Mouse (Mus musculus): Measurements from ENCODE around the gene Rps6. TPM values are rescaled to one million over a fixed set of nuclear protein-coding genes. Genes with fewer than 3 reads are reported as not detected.
"Not testable (repeated sequence)": the region's sequence is repeated elsewhere in the genome, so short reads cannot be mapped to it uniquely, and the experiment has no call there.

Rps6 gene
- total RNA-seq, 2 experiments from 2014 or later, result 393 to 501 TPM

DNA sequence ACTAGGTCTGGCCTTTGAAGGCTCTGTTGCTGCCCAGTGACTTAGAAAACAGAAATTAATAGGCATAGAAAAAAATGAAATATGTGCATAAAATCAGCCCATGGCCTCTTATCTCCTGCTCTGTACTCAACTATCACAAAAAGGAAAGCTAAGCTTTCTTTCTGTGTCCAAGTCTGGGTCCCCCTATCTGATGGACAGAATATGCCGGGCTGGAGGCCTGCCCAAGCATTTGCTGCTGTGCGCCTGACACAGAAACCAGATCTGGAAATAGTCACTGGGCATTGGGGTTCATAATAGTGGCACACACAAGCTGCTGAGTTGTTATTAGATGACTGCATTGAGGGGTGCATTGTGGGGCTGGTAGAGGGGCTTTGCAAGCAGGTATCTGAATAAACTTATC is 22.3 kb upstream of the Rps6 start:
- Histone ChIP-seq H3K4me3 (no peak overlapping the region), H3K27ac (no peak overlapping the region)
- intact Hi-C loops (cut with DNase I), result no loop called here
- no peak for TF ChIP-seq CTCF (IDR thresholded peaks at IDR 0.05)
- DNase-seq, result no peak

DNA sequence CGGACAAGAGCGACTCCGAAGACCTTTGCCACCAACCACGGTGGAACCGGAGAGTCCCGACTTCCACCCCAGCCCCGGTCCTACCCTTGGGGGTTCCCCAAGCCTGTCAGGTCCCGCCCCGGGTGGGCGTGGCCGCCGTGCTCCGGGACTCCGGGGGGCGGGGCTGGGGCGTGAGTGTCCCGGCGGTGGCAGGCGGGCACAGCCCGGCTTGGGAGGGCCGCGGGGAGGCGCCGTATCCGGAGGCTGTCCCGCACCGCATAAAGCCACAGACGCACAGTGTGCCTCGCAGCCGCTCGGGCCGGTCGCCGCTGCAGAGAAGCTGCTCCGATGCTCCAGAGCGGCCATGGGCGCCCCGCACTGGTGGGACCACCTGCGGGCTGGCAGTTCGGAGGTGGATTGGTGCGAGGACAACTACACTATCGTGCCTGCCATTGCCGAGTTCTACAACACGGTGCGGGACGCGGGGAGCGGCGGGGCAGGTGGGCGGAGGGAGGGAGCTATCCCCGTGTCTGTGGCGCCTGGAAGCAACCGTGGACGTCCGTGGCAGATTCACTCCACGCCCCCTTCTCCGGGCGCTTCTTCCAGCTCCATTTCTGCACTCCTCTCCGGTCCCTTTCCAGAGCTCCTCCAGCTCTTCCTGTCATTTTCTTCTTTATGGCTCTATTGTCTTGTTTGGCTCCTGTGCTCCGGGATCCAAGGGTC is 17.1 kb upstream of the Rps6 start, which contains the start of gene Acer2:
Acer2 (plus strand) TSS at position 251 of the 702 bp plus-strand sequence.
- peak; percentile 97 for DNase-seq
- H3K4me3 ChIP-seq, result peak within 1 kb of the TSS; percentile 88
- peak within 1 kb of the TSS; percentile 84 for H3K27ac ChIP-seq
- intact Hi-C loops (cut with DNase I), result no loop called here
- peak; percentile 51 for TF ChIP-seq CTCF (IDR thresholded peaks at IDR 0.05)

DNA sequence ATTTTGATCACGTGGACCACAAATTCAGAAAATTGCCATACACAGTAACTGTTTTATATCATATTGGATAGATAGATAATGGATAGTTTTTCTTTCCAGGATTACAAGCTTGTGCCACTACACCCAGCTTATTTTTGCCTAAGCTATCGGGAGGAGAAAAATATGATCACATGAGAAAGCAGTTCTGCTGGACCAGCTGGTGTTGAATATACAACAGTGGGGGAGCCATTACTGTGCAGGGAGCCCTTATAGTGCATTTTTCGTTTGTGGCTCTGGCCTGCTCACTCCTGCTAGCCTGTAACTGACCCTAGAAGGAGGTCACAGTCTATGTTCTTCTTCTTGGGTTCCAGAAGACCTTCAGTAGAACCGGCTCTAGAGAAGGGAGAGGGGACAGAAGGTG is 15.9 kb upstream of the Rps6 start:
- no peak overlapping the region for H3K4me3 ChIP-seq
- TF ChIP-seq CTCF (IDR thresholded peaks at IDR 0.05), result no peak
- DNase-seq, result no peak
- intact Hi-C loops (cut with DNase I), result no loop called here
- no peak overlapping the region for H3K27ac ChIP-seq

DNA sequence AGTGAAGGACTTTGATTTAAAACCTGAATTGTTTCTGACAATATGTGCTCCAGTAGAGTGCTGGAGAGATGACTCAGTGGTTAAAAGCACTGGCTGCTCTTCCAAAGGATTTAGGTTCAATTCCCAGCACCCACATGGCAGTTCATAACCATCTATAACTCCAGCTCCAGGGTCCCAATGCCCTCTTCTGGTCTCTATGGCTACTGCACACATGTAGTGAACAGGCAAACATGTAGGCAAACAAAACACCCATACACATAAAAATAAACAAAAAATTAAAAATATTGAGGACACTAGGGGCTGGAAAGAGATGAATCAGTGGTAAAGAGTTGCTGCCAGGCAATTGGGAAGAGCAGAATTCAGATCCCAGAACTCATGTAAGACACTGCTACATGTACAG is 14.8 kb upstream of the Rps6 start:
- intact Hi-C loops (cut with DNase I), result no loop called here
- Histone ChIP-seq H3K4me3 (no peak overlapping the region), H3K27ac (no peak overlapping the region)
- TF ChIP-seq CTCF (IDR thresholded peaks at IDR 0.05), result 0 out of 2 replicates have a peak, but pooled peaks have one; percentile 4
- DNase-seq, result no peak

DNA sequence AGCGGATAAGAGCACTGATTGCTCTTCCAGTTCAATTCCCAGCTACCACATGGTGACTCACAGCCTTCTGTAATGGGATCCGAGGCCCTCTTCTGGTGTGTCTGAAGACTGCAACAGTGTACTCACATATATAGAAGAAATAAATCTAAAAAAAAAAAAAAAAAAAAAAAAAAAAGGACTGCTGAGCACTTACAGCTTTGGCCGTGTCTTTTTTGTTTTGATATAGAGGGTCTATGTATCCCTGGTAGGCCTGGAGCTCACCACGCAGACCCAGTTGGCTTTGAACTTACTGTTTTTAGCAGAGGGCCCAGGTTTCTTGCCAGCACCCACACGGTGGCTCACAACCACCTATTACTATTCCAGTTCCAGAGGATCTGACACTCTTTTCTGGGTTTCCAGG is 6.9 kb upstream of the Rps6 start:
- no peak overlapping the region for H3K27ac ChIP-seq
- intact Hi-C loops (cut with DNase I), result no loop called here
- no peak for TF ChIP-seq CTCF (IDR thresholded peaks at IDR 0.05)
- H3K4me3 ChIP-seq, result no peak overlapping the region
- DNase-seq, result no peak

DNA sequence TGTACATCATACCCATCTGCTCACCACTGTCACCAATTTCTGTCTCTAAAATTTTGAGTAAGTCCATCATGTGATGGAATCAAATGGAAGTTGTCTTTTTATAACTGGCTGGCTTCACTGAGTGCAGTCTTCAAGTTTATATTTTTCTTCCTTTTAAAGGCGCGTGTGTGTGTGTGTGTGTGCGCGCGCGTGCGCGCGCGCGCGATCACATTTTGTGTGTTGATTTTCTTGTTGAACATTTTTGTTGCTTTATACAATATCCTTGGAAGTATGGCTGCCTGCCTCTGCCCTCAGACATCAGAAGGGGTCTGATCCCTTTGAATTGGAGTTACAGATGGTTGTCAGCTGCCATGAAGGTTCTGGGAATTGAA is 843 bp upstream of the Rps6 start:
- Histone ChIP-seq H3K4me3 (peak overlapping the region; percentile 79), H3K27ac (peak overlapping the region; percentile 97)
- no peak for DNase-seq
- intact Hi-C loops (cut with DNase I), result loop anchor here (5.0 to 10.0 kb wide), 2 partner anchors 111 to 283 kb away; partner anchors contain the start of genes Dennd4c and Rraga
- TF ChIP-seq CTCF (IDR thresholded peaks at IDR 0.05), result no peak

DNA sequence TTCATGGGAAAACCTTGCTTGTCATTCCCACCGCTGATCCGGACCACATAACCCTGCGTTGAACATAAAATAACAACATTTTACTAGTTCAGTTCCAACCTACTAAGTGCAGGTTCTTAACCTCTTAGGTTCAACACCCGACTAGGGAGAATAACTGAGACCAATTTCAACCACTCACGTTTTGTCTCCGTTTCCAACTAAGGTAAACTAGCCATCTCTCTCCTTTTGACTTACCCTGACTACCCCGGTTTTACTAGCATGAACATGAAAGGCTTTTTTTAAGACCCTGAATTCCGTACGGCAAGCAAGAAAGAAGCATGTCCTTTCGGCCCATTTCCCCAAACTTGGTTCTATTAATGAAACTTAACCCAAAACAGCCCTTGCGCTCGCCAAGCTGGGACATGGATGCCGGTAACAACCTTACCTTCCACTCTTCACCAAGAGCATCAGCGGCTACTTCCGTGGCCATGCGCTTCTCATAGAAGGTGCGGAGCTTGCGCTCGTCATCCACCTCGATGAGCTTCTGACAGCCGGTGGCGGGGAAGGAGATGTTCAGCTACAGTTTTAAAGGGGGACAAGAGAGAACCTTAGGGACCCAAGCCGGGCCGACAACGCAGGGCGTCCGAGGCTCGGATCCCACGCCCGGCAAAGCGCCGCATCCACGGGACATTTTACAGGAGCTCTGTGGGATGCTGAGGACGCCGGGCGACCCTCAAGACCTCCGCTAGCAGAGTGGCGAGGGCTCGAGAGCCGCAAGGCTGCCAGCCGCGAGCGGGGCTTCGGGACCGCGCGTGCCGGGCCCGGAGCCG is 704 bp downstream of the Rps6 start:
- intact Hi-C loops (cut with DNase I), result loop anchor here (5.0 to 10.0 kb wide), 2 partner anchors 109 to 282 kb away; partner anchors contain the start of genes Dennd4c and Rraga
- H3K27ac ChIP-seq, result peak overlapping the region; percentile 97
- no peak for DNase-seq
- peak overlapping the region; percentile 79 for H3K4me3 ChIP-seq
- no peak for TF ChIP-seq CTCF (IDR thresholded peaks at IDR 0.05)

DNA sequence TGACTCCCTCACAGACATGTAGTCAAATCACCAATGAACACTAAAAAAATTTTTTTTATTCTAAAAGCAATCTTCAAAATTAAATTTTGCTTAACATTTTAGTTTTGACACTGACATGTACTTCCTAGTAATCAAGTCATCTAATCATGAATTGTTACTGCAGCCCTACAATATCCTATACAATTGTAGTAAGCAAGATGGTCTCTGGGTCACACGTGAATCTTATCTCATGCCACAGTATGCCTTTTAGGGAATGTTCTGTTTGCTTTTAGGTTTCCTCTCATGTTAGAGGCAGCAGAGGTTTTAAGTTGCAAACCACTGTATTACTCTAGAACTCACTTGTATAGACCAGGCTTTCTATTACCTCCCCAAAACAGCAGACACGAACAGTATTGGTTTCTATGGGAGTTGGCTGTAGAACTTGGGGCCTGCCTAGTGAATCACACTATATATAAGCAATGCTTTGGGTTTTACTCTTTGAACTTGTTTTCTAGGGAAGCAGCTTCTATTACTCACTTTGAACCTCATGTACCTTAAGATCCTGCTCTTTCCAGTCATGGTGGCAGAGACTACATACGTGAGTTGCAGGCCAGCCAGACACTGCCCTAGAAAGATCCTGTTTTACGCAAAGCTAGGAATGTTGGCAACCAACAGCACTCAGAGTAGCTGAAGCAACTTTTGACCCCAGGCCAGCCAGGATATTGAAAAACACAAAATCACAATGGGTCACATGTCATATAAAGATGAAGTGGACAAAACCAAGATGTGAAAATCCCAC is 4.2 kb downstream of the Rps6 start:
- TF ChIP-seq CTCF (IDR thresholded peaks at IDR 0.05), result no peak
- no peak overlapping the region for H3K27ac ChIP-seq
- DNase-seq, result no peak
- H3K4me3 ChIP-seq, result no peak overlapping the region
- intact Hi-C loops (cut with DNase I), result loop anchor here (10.0 kb wide), 1 partner anchor 278 kb away; the partner anchor contains the start of gene Rraga

DNA sequence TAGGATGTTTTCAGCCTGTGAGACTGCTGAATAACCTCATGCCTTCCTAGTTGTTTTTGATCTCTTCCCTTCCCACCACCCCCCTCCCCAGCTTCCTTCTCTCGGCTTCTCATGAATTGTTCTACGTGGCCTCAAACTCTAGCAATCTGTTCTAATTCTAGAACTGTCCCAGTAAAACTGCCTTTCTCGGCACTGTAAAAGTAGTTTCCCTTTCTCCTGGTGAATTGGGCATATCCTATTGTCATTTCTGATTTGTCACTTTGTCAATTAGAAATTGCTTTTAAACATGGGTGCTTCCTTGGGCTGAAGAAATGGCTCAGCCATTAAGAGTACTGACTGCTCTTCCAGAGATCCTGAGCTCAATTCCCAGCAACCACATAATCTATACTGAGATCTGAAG is 5.2 kb downstream of the Rps6 start:
- Histone ChIP-seq H3K27ac (no peak overlapping the region), H3K4me3 (no peak overlapping the region)
- no peak for TF ChIP-seq CTCF (IDR thresholded peaks at IDR 0.05)
- DNase-seq, result no peak
- intact Hi-C loops (cut with DNase I), result loop anchor here (10.0 kb wide), 1 partner anchor 277 kb away; the partner anchor contains the start of gene Rraga

DNA sequence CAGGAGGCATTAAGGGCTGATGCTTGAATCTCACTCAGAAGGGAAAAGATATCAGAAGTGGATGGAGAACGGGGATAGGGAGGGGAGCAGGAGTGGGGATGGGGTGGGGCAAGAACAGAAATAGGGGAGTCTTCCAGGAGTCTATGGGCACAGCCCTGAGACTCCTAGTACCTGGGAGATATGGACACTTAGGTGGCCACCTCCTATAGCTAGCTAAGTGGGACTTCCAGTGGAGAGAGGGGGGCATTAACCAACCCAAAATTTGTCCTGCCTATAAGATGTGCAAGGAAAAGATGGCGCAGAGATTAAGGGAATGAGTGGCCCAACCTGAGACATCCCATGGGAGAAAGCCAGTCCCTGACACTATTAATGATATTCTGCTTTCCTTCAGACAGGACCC is 5.9 kb downstream of the Rps6 start:
- intact Hi-C loops (cut with DNase I), result loop anchor here (10.0 kb wide), 1 partner anchor 277 kb away; the partner anchor contains the start of gene Rraga
- no peak overlapping the region for H3K27ac ChIP-seq

DNA sequence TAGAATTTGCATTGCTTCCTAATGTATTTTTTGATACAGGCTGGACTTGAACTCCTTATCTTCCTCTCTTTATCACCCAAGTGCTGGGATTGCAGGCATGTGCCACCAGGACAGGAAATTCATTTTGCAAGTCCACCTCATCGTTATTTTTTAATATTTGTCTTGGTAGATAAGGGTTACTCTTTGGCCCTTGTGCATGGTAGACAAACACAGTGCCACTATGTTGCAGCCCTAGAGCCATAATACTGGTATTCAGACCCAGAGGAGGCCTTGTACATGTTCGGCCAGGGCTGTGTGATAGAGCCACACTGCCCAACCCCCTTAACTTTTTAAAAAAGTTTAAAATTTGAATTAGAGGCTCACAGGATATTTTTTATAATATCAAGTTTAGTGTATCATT is 10.0 kb downstream of the Rps6 start:
- DNase-seq, result no peak
- Histone ChIP-seq H3K27ac (no peak overlapping the region), H3K4me3 (no peak overlapping the region)
- intact Hi-C loops (cut with DNase I), result no loop called here
- TF ChIP-seq CTCF (IDR thresholded peaks at IDR 0.05), result no peak

More for the DNA sequence above, 5.9 kb downstream of the Rps6 start:
- no peak for DNase-seq
- no peak for TF ChIP-seq CTCF (IDR thresholded peaks at IDR 0.05)
- no peak overlapping the region for H3K4me3 ChIP-seq

DNA sequence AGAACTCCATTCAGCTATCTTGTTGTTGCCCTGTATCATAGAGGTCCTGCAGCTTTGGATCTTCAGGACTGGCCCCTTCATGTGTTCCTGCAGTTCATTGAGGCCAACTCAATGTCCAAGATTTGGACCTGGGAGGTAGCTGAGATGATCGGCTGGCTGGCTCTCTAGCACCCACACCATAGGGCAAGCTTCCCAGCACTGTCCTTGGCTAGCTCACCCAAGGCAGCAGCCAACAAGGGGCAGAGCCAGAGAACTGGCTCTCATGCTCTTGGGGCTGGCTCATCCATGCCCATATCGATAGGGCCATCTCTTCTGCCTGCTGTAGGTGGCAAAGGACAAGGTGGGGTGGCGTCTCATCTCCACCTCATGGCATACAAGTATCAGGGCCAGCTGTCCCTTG is 11.8 kb downstream of the Rps6 start:
- peak; percentile 74 for DNase-seq
- intact Hi-C loops (cut with DNase I), result no loop called here

DNA sequence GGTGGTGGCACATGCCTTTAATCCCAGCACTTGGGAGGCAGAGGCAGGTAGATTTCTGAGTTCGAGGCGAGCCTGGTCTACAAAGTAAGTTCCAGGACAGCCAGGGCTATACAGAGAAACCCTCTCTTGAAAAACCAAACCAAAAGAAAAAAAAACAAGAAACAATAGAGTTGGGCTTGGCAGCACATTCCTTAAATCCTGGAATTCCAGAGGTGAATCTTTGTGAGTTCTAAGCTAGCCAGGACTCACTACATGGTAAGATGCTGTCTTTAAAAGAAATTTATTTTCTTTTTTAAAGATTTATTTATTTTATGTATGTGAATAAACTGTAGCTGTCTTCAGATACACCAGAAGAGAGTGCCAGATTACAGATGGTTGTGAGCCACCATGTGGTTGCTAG is 16.1 kb downstream of the Rps6 start:
- H3K27ac ChIP-seq, H3K4me3 ChIP-seq, DNase-seq: not testable (repeated sequence)
- intact Hi-C loops (cut with DNase I), result loop anchor here (5.0 kb wide), 1 partner anchor 59 kb away; no protein-coding TSS in a partner anchor

More for the DNA sequence above, 11.8 kb downstream of the Rps6 start:
- Histone ChIP-seq H3K27ac (no peak overlapping the region), H3K4me3 (no peak overlapping the region)
- TF ChIP-seq CTCF (IDR thresholded peaks at IDR 0.05), result no peak
